Mouse (Mus musculus) gastrocnemius, postnatal 4 days (tissue): ENCODE measurements at regions not wholly inside any gene's neighbourhood (a gene's known extent, or its start where the extent isn't known, plus 50 kb on each side); places are given as distances from the start of the nearest gene placed in this dataset.

Experiments
- DNase-seq, 2 experiments: peaks; one replicate each; pipeline ENCODE4 v3.0.0; 2021 to 2022; ENCODE audit warnings: low spot score in 2 of 2, mixed read lengths in 2 of 2

DNA sequence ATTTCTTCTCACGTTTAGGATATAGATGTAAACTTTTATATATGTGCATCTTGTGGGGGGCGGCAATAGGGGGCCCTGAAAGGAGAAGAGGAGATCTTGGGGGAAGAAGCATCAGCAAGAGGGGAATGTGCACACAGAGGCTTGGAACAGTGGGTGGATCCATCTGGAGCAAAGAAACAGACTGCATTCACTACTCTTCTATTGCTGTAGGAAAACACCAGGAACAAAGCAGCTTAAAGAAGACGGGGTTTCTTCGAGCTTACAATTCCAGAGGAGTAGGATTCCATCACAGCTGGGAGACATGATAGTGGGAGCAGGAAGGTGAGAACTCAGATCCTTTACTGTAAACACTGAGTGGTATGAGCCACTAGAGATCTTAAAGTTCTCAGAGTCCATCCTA, 444.9 kb upstream of the BB014433 start:
- no peak for DNase-seq

DNA sequence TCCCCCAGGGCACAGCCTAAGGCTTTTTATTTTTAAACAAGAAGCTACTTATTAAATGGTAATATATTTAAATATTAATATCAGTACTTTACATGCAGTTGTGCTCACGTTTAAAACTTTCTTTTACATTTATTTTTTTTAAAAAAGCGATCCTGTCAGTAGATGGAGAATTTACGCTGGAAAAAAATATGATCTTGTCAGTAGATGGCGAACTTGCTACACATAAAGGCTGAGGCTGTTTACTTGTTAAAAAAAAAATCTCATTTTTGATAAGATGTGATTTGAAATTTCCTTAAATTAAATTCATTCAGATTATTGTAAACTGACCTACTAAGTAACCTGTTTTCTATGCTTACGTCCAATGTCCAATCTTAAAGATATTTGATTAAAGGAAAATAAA, 441.7 kb upstream of the BB014433 start:
- DNase-seq, result no peak

DNA sequence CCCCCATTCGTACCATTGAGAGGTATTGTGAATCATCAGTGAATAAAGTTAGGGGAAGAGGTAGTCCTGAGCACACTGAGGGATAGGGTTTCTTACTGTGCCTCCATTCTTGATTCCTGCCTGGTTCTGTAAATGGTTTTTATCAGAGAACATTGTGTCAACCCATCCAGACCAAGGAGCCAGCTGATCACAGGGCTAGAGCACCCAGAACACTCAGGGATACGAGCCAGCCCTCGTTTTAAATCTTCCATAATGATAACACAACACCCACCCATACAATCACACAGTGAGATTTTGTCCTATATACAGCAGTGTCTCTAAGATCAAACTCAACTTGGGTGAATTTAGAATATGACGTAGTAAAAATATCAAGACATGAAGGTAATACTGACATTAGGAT, 424.7 kb upstream of the BB014433 start:
- no peak for DNase-seq

DNA sequence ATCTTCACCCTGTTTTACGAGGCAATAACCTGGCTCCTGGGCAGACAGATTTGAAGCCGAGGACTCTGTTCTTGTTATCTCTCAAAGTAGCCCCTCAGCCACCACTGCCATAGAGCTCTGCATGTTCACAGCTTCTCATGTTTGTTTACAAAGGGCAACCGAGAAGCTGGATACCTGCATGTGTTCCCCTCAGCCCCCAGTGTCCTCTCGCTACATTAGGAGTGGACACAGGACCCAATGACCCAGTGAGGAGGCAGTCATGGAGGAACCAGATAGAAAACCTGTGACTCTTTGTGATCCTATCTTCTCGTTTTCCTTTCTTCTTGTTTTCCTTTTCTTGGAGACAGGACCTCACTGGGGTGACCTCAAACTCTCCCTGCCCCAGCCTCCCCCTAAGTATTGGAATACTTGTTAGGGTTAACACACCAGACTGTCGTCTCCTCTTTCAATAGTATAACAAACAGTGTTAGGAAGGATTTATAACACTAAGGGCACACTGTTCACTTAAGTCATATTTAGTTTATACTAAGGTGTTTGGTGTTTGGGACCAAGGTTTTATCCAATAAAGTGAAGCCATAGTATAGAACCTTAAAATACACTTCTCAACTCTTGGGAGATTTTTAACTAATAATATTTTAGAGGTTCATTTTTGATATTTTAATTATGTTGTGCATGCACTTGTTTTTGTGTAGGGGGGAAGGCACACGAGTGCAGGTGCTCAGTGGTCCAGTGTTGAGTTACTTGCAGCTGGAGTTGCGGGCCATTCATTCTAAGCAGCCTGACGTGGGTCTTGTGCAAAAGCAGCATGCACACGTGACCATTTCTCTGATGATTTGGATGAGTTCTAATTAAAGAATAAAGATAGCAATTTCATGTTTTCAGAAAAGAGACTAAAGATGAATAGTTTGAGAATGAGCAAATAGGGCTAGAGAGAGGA, 422.9 kb upstream of the BB014433 start:
- DNase-seq, result no peak

DNA sequence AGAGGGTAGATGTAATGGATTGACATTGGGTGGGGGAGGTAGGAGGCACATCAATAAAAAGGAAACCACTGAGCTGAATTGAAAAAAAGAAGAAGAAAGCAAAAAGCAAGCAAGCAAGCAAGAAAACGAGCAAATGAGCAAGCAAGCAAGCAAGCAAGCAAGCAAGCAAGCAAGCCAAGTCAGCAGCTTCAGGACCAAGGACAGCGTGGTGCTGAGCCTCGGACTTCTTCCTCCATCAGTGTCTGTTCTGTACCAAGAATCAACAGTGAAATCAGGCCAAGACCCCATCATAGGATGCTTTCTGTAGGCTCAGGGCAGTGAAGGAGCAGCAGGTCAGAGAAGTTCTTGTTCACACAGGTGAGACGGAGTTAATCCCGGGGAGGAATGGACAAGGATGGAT, 392.7 kb upstream of the BB014433 start:
- DNase-seq, result peak in 1 of 2 experiments; percentile 16

DNA sequence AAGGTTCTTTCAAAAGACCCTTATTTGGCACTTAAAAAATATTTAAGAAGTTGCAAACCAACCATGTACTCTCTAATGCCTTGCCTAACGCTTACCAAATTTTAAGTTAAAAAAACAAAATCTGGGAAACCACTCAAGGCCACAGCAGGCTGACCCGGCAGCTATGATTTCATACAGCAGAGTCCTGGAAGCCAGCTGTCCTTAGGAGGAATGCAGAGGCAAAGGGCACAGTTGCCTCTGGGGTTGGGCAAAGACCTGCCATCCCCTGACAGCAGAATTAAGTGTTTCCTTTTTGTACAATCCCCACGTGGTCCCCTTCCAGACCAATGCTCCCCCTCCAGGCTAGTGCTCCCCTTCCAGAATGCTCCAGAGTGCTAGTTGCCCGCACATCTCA, 348.8 kb upstream of the BB014433 start:
- DNase-seq, result no peak

DNA sequence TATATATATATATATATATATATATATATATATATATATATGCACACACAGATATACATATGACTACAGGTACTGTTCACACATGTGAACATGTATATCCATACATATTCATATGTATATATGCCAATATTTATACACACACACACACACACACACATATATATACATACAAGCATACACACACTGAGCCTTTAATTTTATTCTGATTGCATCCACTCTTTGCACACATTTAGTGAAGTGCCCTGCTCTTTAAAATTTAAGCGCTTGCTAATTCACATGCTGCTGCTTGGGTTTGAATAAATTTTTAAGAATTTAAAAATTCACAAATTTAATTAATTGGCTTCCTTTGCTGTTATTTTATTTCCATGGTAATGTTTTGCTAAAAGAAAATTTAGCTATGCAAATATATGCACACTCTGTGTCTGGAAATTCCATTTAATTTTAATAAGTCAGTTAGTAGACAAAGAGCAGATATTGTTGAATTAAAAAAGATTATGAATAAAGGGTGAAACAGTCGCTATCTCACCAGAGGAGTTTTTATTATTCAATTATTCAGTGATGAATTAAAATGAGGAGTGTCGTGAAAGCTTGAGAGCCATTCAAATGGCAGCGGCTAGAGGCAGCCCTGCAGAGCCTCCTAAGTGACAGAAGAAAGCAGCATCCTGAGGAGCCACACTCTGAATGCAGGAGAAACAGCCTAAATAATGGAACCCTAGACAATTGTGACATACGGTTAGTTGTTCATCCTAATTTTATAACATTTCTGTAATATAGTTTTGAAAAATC, 348.3 kb upstream of the BB014433 start:
- no peak for DNase-seq

DNA sequence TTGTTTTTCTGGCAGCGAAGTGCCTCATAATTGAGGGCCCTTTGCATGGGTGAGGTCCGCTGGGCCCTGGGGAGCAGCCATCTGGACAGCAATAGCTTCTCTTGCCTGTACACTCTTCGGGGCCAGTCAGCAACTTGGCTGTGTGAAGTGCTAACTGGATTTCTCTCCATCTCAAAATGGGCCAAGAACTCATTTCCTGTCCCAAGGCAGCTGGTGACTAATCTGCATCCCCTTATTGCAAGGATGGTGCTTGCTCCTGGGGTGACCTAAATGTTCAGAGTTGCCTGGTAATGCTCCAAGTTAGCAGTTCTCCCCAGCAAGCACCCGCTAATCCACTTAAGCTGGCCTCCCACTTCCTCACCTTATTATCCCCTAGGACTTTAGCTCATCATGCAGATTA, 346.2 kb upstream of the BB014433 start:
- no peak for DNase-seq

DNA sequence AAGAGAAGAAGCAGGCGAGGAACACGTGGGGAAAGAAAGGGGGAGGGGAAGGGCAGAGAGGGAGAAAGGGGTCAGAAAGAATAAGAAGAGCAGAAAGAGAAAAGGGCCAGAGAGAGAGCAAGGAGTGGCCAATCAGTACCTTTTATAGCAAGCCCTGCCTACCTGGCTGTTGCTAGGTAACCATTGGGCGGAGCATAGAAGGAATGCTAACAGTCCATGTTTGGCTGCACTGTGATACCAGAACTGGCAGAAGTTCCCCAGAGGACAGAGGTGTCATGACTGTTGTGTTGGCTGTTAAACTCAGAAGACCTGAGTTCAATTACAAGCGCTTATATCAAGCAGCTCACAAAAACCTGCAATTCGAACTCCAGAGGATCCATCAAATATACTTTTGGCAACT, 342.9 kb upstream of the BB014433 start:
- no peak for DNase-seq

DNA sequence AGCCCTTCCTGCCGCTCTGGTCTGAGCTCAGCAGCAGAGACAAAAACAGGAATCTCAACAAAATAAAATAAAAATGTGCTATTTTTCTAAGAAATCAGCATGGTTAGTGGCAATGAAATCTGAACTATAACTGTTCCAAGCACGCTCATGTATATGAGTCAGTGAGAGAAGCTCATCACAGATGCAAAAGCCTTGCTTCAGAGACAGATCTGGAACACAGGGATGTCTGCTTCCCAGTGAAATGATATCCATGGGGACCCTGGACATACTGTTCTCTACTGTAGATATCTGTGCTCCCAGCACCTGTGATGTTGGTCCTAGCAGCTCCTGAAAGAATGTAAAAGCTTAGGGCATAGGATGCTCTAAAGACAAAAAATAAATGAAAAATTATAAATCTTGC, 321.2 kb upstream of the BB014433 start:
- no peak for DNase-seq

DNA sequence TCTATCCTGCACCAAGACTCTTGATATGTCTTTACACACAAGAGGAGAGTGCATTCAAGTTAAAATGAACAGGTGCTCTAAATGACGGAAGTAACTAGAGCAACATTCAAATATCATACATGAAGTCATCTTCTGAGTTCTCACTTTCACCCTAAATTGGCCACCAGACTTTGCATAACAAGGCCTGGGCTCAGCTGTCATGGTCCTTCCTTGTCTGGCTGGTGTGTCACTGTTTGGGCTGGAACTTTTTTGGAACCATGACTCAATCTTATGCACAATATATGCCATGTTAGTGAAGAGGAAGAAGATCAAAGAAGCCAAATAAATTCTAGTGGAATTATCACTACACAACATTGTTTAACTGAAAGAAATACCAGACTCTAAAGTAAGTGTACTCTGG, 318.7 kb upstream of the BB014433 start:
- DNase-seq, result no peak

DNA sequence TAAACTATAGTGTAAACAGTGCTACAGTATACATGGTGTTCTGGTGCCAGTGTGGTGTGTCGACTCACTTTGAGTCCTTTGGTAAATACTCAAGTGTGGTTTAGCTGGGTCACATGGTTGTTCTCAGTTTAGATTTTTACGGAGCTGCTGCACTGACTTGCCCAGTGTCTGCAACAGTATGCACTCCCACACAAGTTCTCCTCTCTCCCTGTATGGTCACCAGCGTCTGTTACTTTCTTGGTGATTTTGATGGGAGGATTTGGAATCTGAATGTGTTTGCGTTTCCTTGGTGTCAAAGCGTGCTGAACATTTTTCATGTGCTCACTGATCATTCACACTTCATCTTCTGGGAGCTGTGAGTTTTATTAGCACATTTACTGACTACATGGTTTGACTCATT, 298.3 kb upstream of the BB014433 start:
- DNase-seq, result no peak

DNA sequence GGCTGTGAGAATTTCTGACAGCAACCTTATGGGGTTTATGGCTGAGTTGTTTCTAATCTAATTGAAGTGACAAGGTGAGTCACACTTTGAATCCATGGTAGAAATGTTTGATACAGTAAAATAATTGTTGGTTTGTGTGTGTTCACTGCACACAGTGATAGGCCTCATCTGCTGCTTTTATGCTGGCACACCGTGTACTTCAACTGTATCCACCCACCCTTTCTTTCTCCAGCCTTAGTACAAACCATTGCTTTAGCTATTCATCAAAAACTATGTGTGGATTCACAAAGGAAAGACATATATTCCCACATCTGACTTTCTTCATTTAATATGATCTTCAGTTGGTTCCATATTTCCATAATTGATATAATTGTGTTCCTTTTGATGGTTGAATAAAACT, 297.7 kb upstream of the BB014433 start:
- DNase-seq, result no peak

DNA sequence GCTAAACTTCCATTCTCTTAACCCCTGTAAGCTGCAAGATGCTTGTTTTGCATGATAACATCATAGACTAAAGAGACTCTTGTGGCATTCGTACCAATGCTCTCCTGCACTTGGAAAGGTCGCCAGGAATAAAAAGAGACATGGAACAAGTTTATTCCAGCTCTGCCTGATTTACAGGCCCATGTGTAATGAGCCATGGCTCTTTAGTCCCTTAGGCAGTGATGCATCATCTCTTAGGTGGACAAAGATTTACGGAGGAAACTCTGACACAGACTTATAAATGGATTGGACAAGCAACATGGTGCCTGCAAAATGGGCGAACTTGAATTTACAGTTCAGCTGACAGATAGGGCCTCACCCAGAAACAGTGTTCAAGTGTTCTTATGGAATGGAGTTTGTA, 288.7 kb upstream of the BB014433 start:
- DNase-seq, result no peak

DNA sequence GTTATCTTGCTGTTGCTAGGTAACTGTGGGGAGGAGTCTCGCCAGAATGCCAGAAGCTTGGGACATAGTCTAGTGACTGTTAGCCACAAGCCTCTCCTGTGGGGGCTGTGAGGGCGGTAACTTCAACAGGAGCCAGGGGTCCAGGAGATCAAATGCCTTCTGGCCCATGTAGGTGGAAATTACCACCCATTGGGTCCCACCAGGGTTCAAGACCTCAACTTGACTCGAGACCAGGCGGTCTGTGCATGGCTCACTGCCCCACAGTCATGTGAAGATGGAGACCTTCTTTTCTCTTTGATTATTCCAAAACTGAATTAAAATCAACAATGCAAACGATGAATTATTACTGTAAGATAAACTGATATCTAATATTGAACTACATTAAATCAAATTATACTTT, 281.4 kb upstream of the BB014433 start:
- no peak for DNase-seq

DNA sequence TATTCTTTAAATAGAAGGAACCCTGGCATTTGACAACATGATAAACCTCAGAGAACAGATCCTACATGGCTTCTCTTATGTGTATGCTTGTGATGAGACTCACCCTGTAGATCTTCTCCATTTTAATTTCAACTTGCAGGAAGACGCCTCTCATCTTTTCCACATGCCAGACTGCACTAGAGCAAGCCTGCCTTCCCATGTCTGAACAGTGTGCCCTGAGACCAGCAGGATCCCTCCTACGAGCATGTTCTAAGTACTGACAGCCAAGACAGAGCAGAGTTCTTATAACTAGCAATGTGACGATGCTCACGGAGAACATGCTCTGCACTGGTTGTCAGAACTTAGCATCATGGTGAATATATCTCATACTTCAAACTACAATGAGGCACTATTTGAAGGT, 277.5 kb upstream of the BB014433 start:
- DNase-seq, result no peak

DNA sequence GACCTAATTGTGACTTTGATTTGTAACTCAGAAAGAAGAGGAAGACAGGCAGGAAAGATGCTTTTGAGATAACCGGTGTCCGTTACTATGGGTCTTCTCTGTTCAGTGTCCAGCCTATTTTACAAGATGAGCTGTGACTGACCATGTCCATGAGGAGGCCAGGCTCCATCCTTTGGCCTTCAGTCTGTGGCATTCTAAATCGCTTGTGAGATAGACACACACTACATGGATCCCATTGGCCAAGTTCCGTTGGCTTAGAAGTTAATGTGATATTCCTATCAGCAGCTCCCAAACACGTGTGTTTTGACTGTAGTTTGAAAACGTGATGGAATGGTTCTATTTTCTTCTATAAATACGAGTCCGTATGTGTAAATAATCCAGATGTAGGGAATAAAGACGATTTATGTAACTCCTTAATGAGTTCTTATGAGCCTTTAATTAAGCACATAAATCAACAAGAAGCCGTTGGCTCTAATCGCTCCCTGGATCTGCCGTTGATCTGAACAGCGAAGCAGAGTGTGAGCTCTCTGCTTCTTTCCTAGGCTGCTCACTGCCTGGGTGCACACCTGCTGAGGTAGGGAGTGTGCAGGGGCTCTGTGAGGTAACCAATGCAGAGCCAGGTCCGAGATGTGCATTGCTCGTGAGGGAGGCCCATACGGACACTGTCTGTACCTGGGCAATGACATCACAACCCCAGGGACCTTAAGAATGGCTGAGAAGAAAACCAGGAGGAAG, 272.4 kb upstream of the BB014433 start:
- no peak for DNase-seq

DNA sequence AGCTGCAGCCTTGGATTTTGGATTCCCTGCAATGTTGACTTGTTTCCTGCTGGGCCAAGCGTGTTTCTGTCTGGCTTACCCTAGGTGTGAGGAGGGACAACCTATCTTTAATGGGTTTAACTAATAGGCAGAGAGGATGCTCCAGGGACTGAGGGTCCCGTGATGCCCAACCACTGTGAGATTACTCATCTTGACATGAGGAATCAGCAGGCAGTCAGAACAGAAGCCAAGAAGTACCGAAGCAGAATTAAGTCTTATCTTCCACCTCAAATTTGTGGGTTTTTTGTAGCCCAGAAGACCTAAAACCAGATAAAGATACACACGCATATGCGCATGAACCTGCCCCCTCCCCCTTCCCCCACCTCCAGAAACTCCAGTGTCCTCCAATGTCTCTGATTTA, 267.6 kb upstream of the BB014433 start:
- no peak for DNase-seq

DNA sequence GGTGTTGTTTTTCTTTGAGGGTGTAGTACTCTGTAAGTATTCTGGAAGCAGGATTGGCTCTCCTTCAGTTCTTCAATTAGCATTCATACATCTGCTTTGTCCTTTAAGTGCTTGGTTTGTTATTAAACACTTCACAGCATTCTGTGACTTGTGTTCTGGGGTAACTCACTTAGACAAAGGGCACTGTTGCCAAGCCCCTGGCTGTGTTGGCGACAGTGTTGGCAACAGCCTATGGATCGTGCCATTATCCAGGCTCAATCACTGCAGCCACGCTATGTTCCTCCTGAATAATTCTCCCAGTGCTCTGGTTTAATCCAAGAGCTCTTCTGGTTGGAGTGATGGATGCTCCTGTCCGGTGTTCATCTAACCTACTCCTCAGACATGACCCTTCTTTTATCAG, 265.6 kb upstream of the BB014433 start:
- no peak for DNase-seq

DNA sequence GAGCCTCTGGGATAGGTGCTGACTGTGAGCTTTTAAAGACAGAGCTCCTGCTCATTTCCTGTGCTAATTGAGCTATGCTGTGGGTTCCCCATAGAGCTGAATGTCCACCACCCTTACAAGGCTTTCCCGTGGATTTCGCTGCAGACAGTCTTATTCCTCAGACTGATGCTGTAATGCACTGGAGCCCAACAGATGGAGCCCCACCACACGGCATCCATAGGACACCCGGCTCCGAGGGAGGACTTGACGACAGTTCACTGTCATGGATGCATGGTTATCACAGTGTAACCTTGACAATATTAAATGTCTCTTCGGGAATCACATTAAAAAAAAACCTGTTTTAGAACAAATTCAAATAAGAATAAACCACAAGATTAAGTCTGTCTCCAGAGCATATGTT, 265.2 kb upstream of the BB014433 start:
- no peak for DNase-seq

DNA sequence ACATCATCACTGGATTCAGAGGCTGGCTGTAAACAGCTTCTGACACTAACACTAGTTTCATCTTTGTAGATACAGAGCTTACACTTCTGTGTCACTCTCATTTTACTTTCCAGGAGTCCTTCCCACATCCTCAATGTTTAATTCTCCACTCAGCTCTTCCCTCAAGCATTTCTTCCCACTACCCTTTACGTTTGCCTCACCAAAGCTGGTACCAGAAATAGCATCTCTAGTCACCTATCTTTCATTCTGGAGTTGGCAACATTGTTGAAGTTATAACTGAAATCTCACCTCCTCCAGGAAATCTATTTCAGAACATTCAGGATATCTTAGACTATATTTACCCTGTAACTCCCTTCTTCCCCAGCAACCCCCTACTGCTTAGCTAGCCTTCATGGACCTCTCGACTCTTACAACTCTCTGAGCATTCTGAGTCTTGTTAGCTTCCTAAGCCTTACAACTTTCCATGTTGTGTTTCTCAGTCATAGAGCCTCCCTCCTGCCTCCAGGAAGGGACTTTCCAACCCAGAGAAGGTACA, 258.3 kb upstream of the BB014433 start:
- DNase-seq, result no peak

DNA sequence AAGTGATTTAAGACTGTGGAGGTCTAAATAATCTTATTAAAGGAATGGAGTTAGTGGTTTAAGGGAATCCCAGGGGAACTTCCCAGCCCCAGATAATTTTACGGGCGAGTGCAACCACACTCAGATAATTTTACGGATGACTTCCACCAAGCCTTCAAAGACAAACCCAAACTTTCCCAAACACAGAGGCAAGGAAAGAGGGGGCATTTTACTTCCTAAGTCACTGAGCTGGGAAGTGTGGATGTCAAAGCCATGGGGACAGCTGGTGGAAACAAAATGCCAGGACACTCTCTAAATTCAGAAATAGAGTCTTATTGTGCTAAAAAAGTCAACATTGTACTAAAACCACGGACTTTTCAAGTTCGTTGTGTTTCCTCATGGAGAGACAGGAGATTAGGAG, 227.9 kb upstream of the BB014433 start:
- DNase-seq, result no peak
